In genomic region chr11:90356495-90357304, GRCm38 (mm10) we compare ENCODE assay signal across 8 mouse cellular contexts. TPM values are rescaled to one million over a fixed set of nuclear protein-coding genes. Genes with fewer than 3 reads are reported as not detected.
DNase-seq lines count a peak whose midpoint lies in the region; ATAC-seq and TF ChIP-seq lines count a peak whose summit lies in the region.

No protein-coding gene starts in this region.

- TF ChIP-seq POLR2A in lung, adult 2 months (IDR thresholded peaks at IDR 0.05; ENCODE audit: borderline replicate concordance, extremely low read depth, low read depth, low read length), result no peak

- no peaks in the 10 kb centered on the region for H3K36me3 ChIP-seq in embryonic facial prominence, embryonic 10.5 days (replicated peaks)
- no peaks in the 10 kb centered on the region for H3K36me3 ChIP-seq in liver, embryonic 12.5 days

- H3K9ac ChIP-seq in liver, embryonic 12.5 days, result no peak overlapping the region

- intact Hi-C loops in heart, postnatal 25 days (cut with DNase I), result no loop called here
- intact Hi-C loops in left cerebral cortex, postnatal 36 days (cut with DNase I), result no loop called here

- H3K9me3 ChIP-seq in embryonic facial prominence, embryonic 10.5 days, result no peaks in the 10 kb centered on the region
- H3K9me3 ChIP-seq in liver, embryonic 12.5 days (replicated peaks), result no peaks in the 10 kb centered on the region

- H3K4me3 ChIP-seq in embryonic facial prominence, embryonic 10.5 days, result no peak overlapping the region
- no peak overlapping the region for H3K4me3 ChIP-seq in liver, embryonic 12.5 days
- H3K4me3 ChIP-seq in lung, adult 2 months (replicated peaks; ENCODE audit: extremely low read depth, low read depth, low read length), result no peak overlapping the region

- peak; percentile 94 for DNase-seq in heart, adult 11 months
- no peak for DNase-seq in heart, postnatal 25 days (ENCODE audit: low spot score)
- no peak for DNase-seq in embryonic facial prominence, embryonic 10.5 days (ENCODE audit: low spot score)
- DNase-seq in kidney, adult 18-20 months, result peak; percentile 65
- DNase-seq in left cerebral cortex, postnatal 36 days (ENCODE audit: low spot score in 2 of 2), result no peak
- no peak for DNase-seq in ovary, postnatal 36 days (ENCODE audit: low spot score)
- DNase-seq in lung, adult 2 months, result no peak

- peak; percentile 45 for ATAC-seq in liver, embryonic 12.5 days

- no peak for TF ChIP-seq CTCF in lung, adult 2 months (IDR thresholded peaks at IDR 0.05; ENCODE audit: insufficient read depth, low read length)

- peaks cover 9% of the 10 kb centered on the region; the same call in 1 of the 2 replicates for H3K27me3 ChIP-seq in embryonic facial prominence, embryonic 10.5 days (replicated peaks; ENCODE audit: low read depth, poor library complexity, severe bottlenecking)
- no peaks in the 10 kb centered on the region for H3K27me3 ChIP-seq in liver, embryonic 12.5 days (replicated peaks)

- 23% methylated on average over 9 of the region's 9 CpGs for WGBS in embryonic facial prominence, embryonic 10.5 days
- WGBS in liver, embryonic 12.5 days (ENCODE audit: insufficient replicate concordance), result 48% methylated on average over 9 of the region's 9 CpGs
- 48% methylated on average over 9 of the region's 9 CpGs for WGBS in lung, adult 2 months

- H3K4me1 ChIP-seq in embryonic facial prominence, embryonic 10.5 days, result peaks cover 27% of the 10 kb centered on the region
- H3K4me1 ChIP-seq in liver, embryonic 12.5 days, result peaks cover 21% of the 10 kb centered on the region
- H3K4me1 ChIP-seq in lung, adult 2 months (ENCODE audit: control insufficient read depth, insufficient read depth, low read length), result peaks cover 2% of the 10 kb centered on the region; the same call in 1 of the 2 replicates

- H3K4me2 ChIP-seq in liver, embryonic 12.5 days, result peak overlapping the region; percentile 7; the same call in 1 of the 2 replicates

- H3K27ac ChIP-seq in embryonic facial prominence, embryonic 10.5 days (replicated peaks), result peak overlapping the region; percentile 10; the same call in 1 of the 2 replicates
- H3K27ac ChIP-seq in liver, embryonic 12.5 days, result peak overlapping the region; percentile 60

RNA-seq across cellular contexts. Expression of gene Hlf, which starts 34.0 kb away (rescaled TPM):
- total RNA-seq in heart, postnatal 25 days (2021), result 10 to 100 TPM; 16.3 to 25.0 TPM
- 0.93 and 1.2 TPM in 2 replicates for polyA plus RNA-seq in embryonic facial prominence, embryonic 10.5 days (2016; fragmentation: Nextera tagmentation; extraction: Ambion mirVana)
- polyA plus RNA-seq in liver, embryonic 12.5 days (2016; fragmentation: Nextera tagmentation; extraction: Ambion mirVana), result 5.0 and 7.0 TPM in 2 replicates
- total RNA-seq in left cerebral cortex, postnatal 36 days (2021), result 100 to 1,000 TPM; 134 to 138 TPM
- polyA plus RNA-seq in lung, adult 2 months (2012; rRNA removed), result 6.8 and 13.6 TPM in 2 replicates

Comparison
In these comparisons a context has a peak if more than half of its experiments do, and no peak if none do; other contexts are left out.
1. DNase-seq: peak in heart, adult 11 months (single experiment) and kidney, adult 18-20 months (single experiment); none in heart, postnatal 25 days (single experiment), embryonic facial prominence, embryonic 10.5 days (single experiment), left cerebral cortex, postnatal 36 days (0 of 2), ovary, postnatal 36 days (single experiment) and lung, adult 2 months (single experiment).